Mouse (Mus musculus): Measurements from ENCODE around the gene Ddrgk1.
"Not testable (repeated sequence)": the region's sequence is repeated elsewhere in the genome, so short reads cannot be mapped to it uniquely, and the experiment has no call there.

Ddrgk1 gene

GRCm38 (mm10) chr2:130649028-130649427, 15.4 kb downstream of the Ddrgk1 start:
- DNase-seq, result not testable (repeated sequence)

- DNase-seq, result no peak
Observed at GRCm38 (mm10) chr2:130645198-130645597, 19.3 kb downstream of the Ddrgk1 start.

- peak; percentile 93 for DNase-seq
Observed at GRCm38 (mm10) chr2:130642684-130643369, 21.6 kb downstream of the Ddrgk1 start, which contains the start of gene Lzts3. TSS of gene Lzts3 (minus strand) at chr2:130642803.

GRCm38 (mm10) chr2:130642197-130642660, 22.2 kb downstream of the Ddrgk1 start:
- DNase-seq, result no peak

GRCm38 (mm10) chr2:130641351-130642025, 23.0 kb downstream of the Ddrgk1 start:
- peak; percentile 23 for DNase-seq

- DNase-seq, result peak; percentile 51
Observed at GRCm38 (mm10) chr2:130639276-130639675, 25.2 kb downstream of the Ddrgk1 start.

GRCm38 (mm10) chr2:130638101-130638611, 26.3 kb downstream of the Ddrgk1 start:
- DNase-seq, result peak; percentile 88

- peak; percentile 24 for DNase-seq
Observed at GRCm38 (mm10) chr2:130635847-130636246, 28.6 kb downstream of the Ddrgk1 start.

GRCm38 (mm10) chr2:130634739-130635411, 29.6 kb downstream of the Ddrgk1 start:
- peak; percentile 32 for DNase-seq

GRCm38 (mm10) chr2:130634006-130634738, 30.3 kb downstream of the Ddrgk1 start:
- DNase-seq, result no peak

GRCm38 (mm10) chr2:130632887-130633675, 31.4 kb downstream of the Ddrgk1 start:
- no peak for DNase-seq

- peak; percentile 44 for DNase-seq
Observed at GRCm38 (mm10) chr2:130632416-130632815, 32.0 kb downstream of the Ddrgk1 start.

GRCm38 (mm10) chr2:130629839-130630203, 34.6 kb downstream of the Ddrgk1 start, which contains the start of the genes Fastkd5 and Ubox5:
TSS of gene Fastkd5 (minus strand) at chr2:130630027.
TSS of gene Ubox5 (minus strand) at chr2:130630038.
- DNase-seq, result peak; percentile 94

- peak; percentile 30 for DNase-seq
Observed at GRCm38 (mm10) chr2:130629080-130629838, 35.2 kb downstream of the Ddrgk1 start.

- DNase-seq, result no peak
Observed at GRCm38 (mm10) chr2:130628424-130628823, 36.0 kb downstream of the Ddrgk1 start.

GRCm38 (mm10) chr2:130618972-130619371, 45.5 kb downstream of the Ddrgk1 start:
- peak; percentile 30 for DNase-seq

- DNase-seq, result peak; percentile 40
Observed at GRCm38 (mm10) chr2:130613091-130613490, 51.4 kb downstream of the Ddrgk1 start.

Measured in kidney, adult 18-20 months (tissue).